In the genomic region with DNA sequence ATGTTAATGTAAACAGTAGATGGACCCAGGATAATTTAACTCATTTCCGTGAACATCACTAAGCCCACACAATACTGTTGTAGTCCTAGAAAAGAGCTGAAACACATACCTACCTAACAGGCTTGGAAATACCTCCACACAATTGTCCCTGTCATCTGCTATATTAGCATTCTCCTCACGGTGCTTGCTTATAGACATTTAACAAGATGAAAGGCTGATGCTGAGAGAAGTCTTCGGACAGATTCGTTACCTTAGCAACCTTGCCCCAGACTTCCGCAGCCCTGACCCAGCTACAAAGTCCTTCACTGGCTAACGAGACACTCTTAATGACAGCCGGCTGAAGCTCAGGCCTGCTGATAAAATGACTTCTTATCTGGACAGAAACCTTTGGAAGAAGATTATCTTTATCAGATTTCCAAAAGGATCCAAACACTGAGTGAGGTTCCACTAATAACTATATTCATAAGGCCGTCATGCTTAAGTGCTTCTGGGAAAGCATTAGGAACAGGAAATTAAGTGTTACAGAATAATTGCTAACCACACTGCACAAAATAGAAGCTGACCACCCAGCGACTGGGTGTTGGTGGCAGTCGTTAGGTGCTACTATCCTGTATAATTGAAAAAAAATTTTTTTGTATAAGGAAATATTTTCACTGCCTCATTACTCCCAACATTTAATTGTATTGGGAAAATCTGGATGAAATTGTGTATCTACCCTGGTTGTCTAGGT, we compare ENCODE assay signal across 14 mouse cellular contexts.
DNase-seq lines count a peak whose midpoint lies in the region; ATAC-seq and TF ChIP-seq lines count a peak whose summit lies in the region.
"Had no signal": no experiment of that assay in that cellular context is flagged by ENCODE, and none has a peak within 500 bp of the region (broad histone marks: within the 10 kb centered on the region; RNA-seq: fewer than 3 reads in every experiment).

No protein-coding gene starts in this region.

- TF ChIP-seq CTCF in midbrain, postnatal 0 days (IDR thresholded peaks at IDR 0.05): no peak

- no peaks in the 10 kb centered on the region for H3K9me3 ChIP-seq in hindbrain, embryonic 15.5 days
- no peaks in the 10 kb centered on the region for H3K9me3 ChIP-seq in midbrain, postnatal 0 days (ENCODE audit: low read length)
- H3K9me3 ChIP-seq: embryonic facial prominence, embryonic 15.5 days had no signal

- H3K9ac ChIP-seq in hindbrain, embryonic 15.5 days: no peak overlapping the region
- no peak overlapping the region for H3K9ac ChIP-seq in midbrain, postnatal 0 days (replicated peaks; ENCODE audit: low read length, poor library complexity, severe bottlenecking)
- H3K9ac ChIP-seq: embryonic facial prominence, embryonic 15.5 days; liver, embryonic 14.5 days had no signal

- no peak overlapping the region for H3K4me2 ChIP-seq in hindbrain, embryonic 15.5 days
- no peak overlapping the region for H3K4me2 ChIP-seq in midbrain, postnatal 0 days (ENCODE audit: low read depth, low read length, poor library complexity, severe bottlenecking)
- H3K4me2 ChIP-seq: embryonic facial prominence, embryonic 15.5 days had no signal

- no peaks in the 10 kb centered on the region for H3K36me3 ChIP-seq in hindbrain, embryonic 15.5 days
- H3K36me3 ChIP-seq in midbrain, postnatal 0 days (ENCODE audit: insufficient read depth, low read length): no peaks in the 10 kb centered on the region
- H3K36me3 ChIP-seq: embryonic facial prominence, embryonic 15.5 days had no signal

- DNase-seq in brain, adult 2 months (ENCODE audit: low read depth, low spot score): peak; percentile 24
- DNase-seq in embryo, embryonic 9.5 days (ENCODE audit: extremely low spot score): peak; percentile 6
- peak; percentile 77 for DNase-seq in midbrain, postnatal 0 days (ENCODE audit: low spot score)
- DNase-seq in urinary bladder, postnatal 10 days (ENCODE audit: low spot score): no peak
- no peak for DNase-seq in testis, postnatal 14 days (ENCODE audit: low spot score)
- DNase-seq in kidney, postnatal 25 days: no peak
- DNase-seq: cerebellum, adult 9-10 months; heart, adult 11 months; heart, postnatal 14 days; layer of hippocampus, adult 9-11 months had no signal

- 0 out of 2 replicates have a peak, but pooled peaks have one; percentile 56 for ATAC-seq in hindbrain, embryonic 15.5 days (ENCODE audit: low FRiP score, low read depth)
- ATAC-seq in midbrain, postnatal 0 days (ENCODE audit: low FRiP score): peak; percentile 54; the same call in 1 of the 2 replicates

- WGBS in hindbrain, embryonic 15.5 days: 19% methylated on average over 10 of the region's 10 CpGs
- 13% methylated on average over 10 of the region's 10 CpGs for WGBS in midbrain, postnatal 0 days

- no peaks in the 10 kb centered on the region for H3K27me3 ChIP-seq in hindbrain, embryonic 15.5 days
- no peaks in the 10 kb centered on the region for H3K27me3 ChIP-seq in midbrain, postnatal 0 days (ENCODE audit: insufficient read depth, low read length)
- H3K27me3 ChIP-seq: embryonic facial prominence, embryonic 15.5 days had no signal

- peak overlapping the region; percentile 6 for H3K27ac ChIP-seq in hindbrain, embryonic 15.5 days (replicated peaks)
- peak overlapping the region; percentile 47 for H3K27ac ChIP-seq in midbrain, postnatal 0 days (ENCODE audit: low read depth, low read length)
- H3K27ac ChIP-seq: embryonic facial prominence, embryonic 15.5 days; liver, embryonic 14.5 days had no signal

- no peak overlapping the region for H3K4me3 ChIP-seq in hindbrain, embryonic 15.5 days
- no peak overlapping the region for H3K4me3 ChIP-seq in midbrain, postnatal 0 days (ENCODE audit: low read depth, low read length)
- H3K4me3 ChIP-seq: embryonic facial prominence, embryonic 15.5 days; myocyte had no signal

- peaks cover 11% of the 10 kb centered on the region for H3K4me1 ChIP-seq in hindbrain, embryonic 15.5 days (replicated peaks)
- H3K4me1 ChIP-seq in midbrain, postnatal 0 days (ENCODE audit: insufficient read depth, low read length): peaks cover 5% of the 10 kb centered on the region
- H3K4me1 ChIP-seq: embryonic facial prominence, embryonic 15.5 days had no signal

Comparison
In these comparisons a context has a peak if more than half of its experiments do, and no peak if none do; other contexts are left out.
1. DNase-seq: peak in brain, adult 2 months (single experiment), embryo, embryonic 9.5 days (single experiment) and midbrain, postnatal 0 days (single experiment); none in urinary bladder, postnatal 10 days (single experiment), testis, postnatal 14 days (single experiment) and kidney, postnatal 25 days (0 of 2).